Mouse (Mus musculus): ENCODE measurements around the gene Smurf2.

GRCm38 (mm10) chr11:106954566-106954965 is 34.1 kb upstream of the Smurf2 start:
- no peak for TF ChIP-seq POLR2A (IDR thresholded peaks at IDR 0.05; ENCODE audit: insufficient read depth, low read depth, low read length)
- TF ChIP-seq CTCF (IDR thresholded peaks at IDR 0.05; ENCODE audit: insufficient read depth, low read depth, low read length), result no peak
